Mouse (Mus musculus) mesoderm, embryonic 11.5 days (tissue): ENCODE data around the gene Tbc1d14.

Experiments used
- DNase-seq: peaks from one replicate; pipeline ENCODE4 v3.0.0-alpha.2; 2012; ENCODE audit warnings: low read depth, low spot score

The Tbc1d14 gene

DNA sequence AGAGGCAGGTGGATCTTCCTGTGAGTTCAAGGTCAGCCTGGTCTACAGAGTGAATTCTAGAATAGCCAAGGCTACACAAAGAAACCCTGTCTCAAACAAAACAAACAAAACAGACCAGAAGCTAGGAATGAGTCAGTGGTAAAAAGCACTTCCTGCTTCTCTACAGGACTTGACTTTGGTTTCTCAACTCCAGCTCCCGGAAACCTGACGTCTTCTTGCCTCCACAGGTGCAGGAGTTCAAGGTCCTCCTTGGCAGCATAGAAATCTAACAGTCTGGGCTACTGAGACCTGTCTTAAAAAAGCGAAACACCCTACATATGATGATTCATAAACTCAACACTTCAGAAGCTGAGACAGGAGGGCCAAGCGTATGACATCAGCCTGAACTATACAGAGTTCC lies 39.2 kb downstream of the Tbc1d14 start:
- no peak for DNase-seq

DNA sequence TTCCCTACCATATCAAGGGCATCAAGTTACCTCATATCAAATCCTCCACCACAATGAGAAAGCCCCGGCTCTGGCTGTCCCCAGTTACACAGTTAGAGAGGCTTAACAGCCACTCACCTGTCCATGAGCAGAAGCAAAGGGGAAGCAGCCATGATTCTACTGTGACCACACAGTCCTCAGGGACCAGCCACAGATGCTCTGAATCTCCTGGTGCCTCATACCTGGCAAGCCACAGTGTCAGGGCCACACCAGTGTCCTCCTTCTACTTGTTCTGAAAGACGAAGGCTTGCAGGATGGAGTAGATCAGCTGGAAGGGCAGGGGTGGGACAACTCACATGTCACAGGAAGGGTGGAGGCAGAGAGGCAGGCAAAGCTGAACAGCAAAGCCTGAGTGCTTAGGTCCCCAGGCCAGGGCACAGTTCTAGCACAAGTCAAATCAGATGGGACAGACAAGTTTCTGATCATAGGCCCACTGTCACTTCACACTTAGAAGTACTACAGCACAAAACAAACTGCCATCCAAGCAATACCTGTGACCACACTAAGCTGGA lies 39.9 kb downstream of the Tbc1d14 start:
- DNase-seq, result no peak

- no peak for DNase-seq
Observed at GRCm38 (mm10) chr5:36552391-36552790, 40.7 kb downstream of the Tbc1d14 start.

GRCm38 (mm10) chr5:36549243-36549642 lies 43.8 kb downstream of the Tbc1d14 start:
- no peak for DNase-seq

- no peak for DNase-seq
Observed at GRCm38 (mm10) chr5:36544765-36545164, 48.3 kb downstream of the Tbc1d14 start.

DNA sequence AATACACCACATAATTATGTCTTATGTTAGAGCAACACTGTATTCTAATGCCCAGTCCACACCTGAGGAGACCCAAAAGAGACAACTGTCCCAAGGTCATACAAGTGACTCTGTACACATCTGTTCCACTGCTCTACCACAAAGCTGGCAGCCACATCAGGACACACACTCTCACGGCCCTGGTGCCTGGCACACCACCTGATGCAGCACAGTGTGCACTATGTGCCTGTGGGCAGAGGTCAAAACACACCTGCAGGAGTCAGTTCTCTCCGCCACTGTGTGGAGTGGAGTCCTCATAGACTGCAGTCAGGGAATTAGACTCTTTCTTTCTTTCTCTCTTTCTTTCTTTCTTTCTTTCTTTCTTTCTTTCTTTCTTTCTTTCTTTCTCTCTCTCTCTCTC lies 52.1 kb downstream of the Tbc1d14 start:
- no peak for DNase-seq

DNA sequence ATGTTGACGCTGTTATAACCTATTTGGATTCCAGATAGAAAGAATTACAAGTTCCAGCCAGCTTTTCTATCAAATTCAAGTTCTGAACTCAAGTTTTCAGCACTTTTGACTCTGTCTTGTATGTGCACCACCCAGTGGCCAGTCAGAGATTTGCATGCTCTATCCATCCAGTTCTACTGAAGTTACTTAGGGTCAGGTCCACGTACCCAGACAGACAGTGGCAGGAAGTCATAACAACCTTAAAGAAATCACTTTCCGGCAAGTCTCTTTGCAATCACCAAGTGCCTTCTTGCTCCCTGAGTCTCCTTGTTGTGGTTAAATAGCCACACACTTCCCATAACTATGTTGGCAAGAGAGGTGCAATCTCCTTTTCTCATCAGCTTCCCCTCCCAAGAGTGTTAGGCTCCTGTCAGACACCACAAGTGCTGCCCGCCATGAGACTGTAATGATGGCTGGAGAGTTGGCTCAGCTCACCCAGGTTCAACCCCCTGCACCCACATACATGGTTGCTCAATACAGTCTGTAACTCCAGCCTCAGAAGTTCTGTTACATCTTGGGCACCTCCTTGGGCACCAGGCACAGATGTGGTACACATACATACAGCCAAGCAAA lies 54.4 kb downstream of the Tbc1d14 start:
- DNase-seq, result peak; percentile 59

GRCm38 (mm10) chr5:36536424-36536823 lies 56.7 kb downstream of the Tbc1d14 start:
- no peak for DNase-seq

GRCm38 (mm10) chr5:36535438-36536176 lies 57.5 kb downstream of the Tbc1d14 start:
- no peak for DNase-seq

DNA sequence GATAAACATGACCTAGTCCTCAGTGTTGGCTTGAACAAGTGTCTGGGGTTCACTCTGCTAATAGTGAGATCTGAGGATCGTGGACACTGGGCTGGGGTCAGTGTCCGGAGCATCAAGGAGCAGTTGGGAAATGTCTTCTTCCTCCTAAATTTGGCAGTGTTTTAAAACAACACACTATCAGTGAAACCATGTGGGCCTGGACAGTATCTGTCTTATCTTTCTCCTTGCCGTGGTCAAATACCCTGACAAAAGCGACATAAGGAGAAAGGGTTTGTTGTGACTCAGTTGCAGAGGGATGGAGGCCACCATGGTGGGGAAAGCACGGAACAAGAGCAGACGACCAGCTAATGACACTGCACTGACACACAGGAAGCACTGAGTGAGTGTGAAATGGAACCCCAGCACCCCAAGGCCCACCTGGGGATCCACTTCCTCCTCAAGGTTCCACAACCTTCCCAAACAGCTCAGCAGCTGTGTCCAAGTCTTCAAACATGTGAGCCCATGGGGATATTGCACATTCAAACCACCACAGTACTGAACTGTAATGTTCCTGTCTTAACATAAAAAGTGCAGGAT lies 58.5 kb downstream of the Tbc1d14 start:
- no peak for DNase-seq

DNA sequence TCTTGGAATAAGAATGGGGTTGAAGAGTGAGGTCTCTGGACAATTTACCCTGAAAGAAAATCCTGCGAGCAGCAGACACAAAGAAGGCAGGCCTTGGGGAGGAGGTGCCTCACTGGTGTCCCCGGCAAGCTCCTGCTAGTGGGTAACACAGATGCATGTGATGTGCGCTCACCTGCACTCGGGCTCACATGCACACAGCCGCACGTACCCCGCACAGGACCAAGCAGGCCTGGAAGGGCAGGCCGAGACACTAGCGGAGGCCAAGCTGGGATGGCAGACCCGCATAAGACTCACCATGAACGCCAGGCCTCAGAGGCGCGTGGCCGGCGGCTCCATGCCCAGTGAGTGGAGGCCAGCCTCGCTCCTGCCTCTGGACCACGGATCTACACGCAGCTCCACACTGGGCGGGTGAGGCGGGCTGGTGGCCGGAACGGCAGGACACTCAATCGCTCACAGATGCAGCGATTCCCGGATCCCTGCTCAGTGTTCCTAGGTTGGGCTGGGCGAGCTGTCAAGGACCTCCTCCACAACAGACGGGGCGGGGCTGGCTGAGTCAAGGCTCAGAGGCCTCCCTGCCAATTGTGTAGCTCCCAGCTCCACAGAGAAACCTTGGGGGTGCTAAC lies 62.8 kb downstream of the Tbc1d14 start:
- DNase-seq, result peak; percentile 92

GRCm38 (mm10) chr5:36529698-36530097 lies 63.4 kb downstream of the Tbc1d14 start:
- DNase-seq, result no peak

- DNase-seq, result no peak
Observed at GRCm38 (mm10) chr5:36526921-36527320, 66.2 kb downstream of the Tbc1d14 start.

DNA sequence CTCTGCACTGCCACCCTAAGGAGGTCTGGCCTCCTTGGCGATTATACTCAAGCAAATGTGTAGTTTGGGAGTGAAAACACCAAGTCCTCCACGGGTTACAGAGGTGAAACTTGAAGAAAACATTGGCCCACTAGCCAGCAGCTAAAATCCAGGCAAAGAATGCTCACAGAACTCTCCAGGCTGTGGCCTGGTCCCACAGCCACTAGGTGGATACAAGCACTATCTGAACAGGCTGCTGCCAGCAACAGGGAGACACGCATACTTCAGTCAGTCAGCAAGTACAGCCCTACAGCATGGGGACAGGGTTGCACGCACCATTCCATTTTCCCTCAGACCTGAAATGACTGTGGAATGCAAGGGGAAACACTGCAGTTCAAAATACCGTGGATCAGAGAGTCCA lies 66.8 kb downstream of the Tbc1d14 start:
- no peak for DNase-seq

DNA sequence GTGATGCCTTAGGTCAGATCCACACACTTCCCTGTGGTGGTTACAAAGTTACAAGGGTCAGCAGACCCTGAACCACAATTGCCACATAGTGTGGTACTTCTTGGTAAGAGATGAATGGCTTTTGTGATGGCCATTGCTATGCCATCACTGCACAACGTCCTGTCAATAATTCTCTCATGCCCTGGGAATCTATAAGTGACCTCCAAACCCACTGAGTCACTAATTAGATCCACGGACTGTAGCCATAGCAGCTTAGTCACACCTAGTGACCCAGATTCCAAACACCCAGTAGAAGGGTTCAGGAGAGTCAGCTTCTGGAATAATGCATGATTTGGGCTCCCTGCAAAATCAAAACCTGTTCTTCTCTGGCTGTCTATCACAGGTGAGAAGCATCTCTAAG lies 67.9 kb downstream of the Tbc1d14 start:
- DNase-seq, result no peak

DNA sequence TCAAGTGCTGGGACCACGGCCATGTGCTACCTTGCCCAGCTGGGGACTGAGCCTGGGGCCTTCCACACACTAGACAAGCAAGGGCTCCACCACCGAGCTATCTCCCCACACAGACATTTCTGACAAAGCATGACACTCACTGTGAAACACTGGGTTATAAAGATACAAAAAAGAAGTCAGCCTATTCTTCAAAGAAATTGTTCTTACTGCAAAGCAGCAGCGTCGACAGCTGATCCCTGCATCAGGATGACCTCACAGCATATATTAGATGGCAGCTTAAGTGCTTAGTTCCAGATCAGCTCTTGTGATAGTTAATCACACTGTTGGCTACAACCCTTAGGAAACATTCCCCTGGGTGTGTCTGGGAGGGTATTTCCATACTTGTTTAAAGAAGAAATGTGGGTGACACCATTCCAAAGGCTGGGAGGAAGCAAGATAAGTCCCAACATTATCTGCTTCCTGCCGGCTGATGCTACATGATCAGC lies 69.8 kb downstream of the Tbc1d14 start:
- no peak for DNase-seq

GRCm38 (mm10) chr5:36522782-36523181 lies 70.3 kb downstream of the Tbc1d14 start:
- no peak for DNase-seq

DNA sequence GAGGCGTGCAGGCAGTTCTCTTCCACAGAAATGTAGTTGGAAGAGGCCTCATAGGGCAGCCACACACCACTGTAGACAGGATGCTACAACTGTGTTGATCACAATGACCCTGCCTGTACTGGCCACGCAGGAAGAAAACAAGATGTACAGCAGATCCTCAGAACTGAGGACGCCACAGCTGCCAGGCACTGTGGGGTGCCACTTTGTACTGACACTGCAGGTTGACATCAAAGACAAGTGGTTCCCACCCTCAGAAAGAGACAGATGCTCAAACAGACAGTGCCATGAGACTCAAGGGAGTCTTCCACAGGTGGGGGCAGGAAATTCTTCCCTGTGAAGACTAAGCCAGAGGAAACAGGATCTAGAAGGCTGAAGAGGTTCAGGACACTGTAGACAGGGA lies 73.3 kb downstream of the Tbc1d14 start:
- no peak for DNase-seq

DNA sequence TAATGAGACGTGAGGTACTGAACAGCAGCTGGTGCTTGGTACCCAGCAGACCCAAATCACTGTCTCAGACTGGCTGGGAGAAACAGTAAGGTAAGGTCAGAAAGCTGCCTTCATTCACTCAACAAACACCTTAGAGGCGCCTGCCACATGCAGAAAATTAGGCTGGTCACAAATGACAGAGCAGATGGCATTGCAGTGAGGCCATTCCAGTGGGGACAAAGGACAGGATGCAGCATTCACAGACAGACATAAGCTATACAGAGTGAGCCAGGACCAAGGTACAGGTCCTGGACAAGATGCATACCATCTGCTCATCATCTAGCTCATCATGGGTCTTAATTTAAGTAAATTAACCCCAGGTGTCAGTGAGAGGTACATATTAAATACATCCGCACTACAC lies 75.5 kb downstream of the Tbc1d14 start:
- no peak for DNase-seq

DNA sequence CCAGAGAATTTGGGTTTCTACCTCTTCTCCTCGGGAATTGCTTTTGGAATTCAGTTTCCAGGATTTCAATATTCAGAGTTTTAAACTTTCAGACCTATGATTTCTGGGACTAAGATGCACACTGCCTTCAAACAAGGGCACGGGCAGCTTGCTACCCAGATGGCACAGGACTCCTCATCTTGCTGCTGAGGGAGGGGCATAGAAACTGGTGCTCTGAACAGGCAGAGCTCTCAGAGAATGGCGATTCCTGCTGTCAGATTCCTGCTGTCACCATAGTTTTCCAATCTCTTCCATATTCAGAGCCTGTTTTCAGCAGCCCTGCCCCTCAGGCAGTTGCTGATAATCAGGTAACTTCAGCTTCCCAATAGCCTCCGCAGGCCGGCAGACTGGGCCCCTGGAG lies 77.5 kb downstream of the Tbc1d14 start:
- DNase-seq, result no peak

GRCm38 (mm10) chr5:36515126-36515525 lies 78.0 kb downstream of the Tbc1d14 start:
- DNase-seq, result no peak

GRCm38 (mm10) chr5:36510956-36511355 lies 82.1 kb downstream of the Tbc1d14 start:
- DNase-seq, result no peak
